Mouse (Mus musculus) MEL (cell line): Measurements from ENCODE around the gene Glo1.

ENCODE experiments used
- POLR2A ChIP-seq, 2 experiments: IDR thresholded peaks; 2 replicates each; pipeline ENCODE4 v1.6.1; 2011 to 2012; ENCODE audit warnings: low read length in 2 of 2, mild to moderate bottlenecking in 2 of 2, control low read depth in 1 of 2, improper control_type of control experiment in 1 of 2, low read depth in 1 of 2, moderate library complexity in 1 of 2; ENCODE audit not compliant: control insufficient read depth in 1 of 2, insufficient read depth in 1 of 2, poor library complexity in 1 of 2
- ZC3H11A ChIP-seq: IDR thresholded peaks from 2 replicates; pipeline ENCODE4 v1.6.1; 2012; ENCODE audit warnings: low read depth, mild to moderate bottlenecking, inconsistent platforms, low read length, improper control_type of control experiment

- TF ChIP-seq POLR2A (IDR thresholded peaks at IDR 0.05; ENCODE audit: control insufficient read depth in 1 of 2, insufficient read depth in 1 of 2, low read depth in 1 of 2, low read length in 2 of 2, poor library complexity in 1 of 2) (no peak), ZC3H11A (no peak)
Observed at GRCm38 (mm10) chr17:30618136-30618891, 8.4 kb downstream of the Glo1 start.
